Mouse (Mus musculus) kidney, postnatal 14 days (tissue): ENCODE data around the gene Fam69b.

Experiments used
- DNase-seq: peaks from one replicate; pipeline ENCODE4 v3.0.0; 2022; ENCODE audit warnings: mixed read lengths

The Fam69b gene

GRCm38 (mm10) chr2:26628792-26629437, 658 bp downstream of the Fam69b start:
- DNase-seq: no peak

DNA sequence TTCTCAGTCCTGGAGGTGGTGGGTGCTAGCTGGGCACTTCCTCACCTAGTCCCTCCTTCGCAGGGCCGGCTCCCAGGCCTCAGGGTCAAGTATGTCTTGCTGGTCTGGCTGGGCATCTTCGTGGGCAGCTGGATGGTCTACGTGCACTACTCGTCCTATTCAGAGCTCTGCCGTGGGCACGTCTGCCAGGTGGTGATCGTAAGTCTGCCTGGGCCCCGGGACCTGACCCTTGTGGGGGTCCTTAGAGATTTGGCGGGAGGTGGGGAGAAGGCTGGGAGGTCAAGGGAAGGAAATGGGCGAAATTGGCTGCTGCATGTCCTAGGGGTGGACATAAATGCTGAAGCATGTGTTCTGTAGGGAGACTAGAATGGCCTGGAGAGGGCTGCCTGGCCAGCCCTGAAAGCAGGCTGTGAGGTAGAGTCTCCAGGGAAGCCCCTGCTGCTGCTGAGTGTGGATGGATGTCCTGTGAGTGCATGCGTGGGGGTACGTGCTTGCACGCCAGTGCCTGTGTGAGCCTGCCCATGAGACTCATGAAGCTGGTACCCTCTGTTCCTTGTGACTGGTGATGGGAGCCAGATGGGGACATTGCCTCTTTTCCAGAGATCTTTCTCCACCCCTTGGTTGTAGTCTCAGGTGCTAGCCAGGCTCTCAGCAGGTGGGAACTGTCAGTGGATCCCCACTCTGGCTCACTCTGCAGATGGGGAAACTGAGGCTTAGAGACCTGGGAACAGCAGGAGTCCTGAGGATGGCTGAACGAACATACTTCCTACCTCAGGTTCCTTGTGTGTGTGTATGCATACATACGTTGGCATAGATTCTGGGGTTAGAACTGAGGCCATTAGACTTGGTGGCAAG, 4.5 kb downstream of the Fam69b start:
- DNase-seq: no peak

- DNase-seq: no peak
Measured at GRCm38 (mm10) chr2:26633953-26634530, 5.8 kb downstream of the Fam69b start.

- peak; percentile 41 for DNase-seq
Measured at GRCm38 (mm10) chr2:26634629-26635488, 6.6 kb downstream of the Fam69b start.

DNA sequence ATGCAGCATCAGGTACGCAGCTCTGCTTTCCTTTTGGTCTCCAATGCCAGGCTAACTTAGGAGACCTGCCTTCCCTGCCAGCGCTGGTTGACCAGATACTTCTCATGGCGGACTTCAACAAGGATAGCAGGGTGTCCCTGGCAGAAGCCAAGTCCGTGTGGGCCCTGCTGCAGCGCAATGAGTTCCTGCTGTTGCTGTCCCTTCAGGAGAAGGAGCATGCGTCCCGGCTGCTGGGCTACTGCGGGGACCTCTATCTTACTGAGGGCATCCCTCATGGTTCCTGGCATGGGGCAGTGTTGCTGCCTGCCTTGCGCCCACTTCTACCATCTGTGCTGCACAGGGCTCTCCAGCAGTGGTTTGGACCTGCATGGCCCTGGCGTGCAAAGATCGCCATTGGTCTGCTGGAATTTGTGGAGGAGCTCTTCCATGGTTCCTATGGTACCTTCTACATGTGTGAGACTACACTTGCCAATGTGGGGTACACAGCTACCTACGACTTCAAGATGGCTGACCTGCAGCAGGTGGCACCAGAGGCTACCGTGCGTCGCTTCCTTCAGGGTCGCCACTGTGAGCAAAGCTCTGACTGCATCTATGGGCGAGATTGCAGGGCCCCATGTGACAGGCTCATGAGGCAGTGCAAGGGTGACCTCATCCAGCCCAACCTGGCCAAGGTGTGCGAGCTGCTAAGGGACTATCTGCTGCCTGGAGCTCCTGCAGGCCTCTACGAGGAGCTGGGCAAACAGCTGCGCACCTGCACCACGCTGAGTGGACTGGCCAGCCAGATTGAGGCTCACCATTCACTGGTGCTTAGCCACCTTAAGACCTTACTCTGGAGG, 7.5 kb downstream of the Fam69b start:
- no peak for DNase-seq

DNA sequence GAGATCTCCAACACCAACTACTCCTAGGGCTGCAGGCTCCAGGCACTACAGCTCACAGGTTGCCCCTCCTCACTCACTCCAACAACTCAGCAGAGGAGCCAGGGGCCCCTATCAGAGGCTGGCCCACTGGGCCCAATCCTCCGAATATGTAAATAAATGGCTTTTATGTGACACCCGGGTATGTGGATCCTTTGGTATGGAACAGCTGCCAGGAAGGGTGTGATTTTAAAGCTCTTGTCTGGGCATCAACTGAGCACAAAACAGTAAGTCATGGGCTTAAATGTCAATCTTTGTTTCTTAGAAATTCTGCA, 8.0 kb downstream of the Fam69b start:
- no peak for DNase-seq

- DNase-seq: no peak
Measured at GRCm38 (mm10) chr2:26637316-26637932, 9.2 kb downstream of the Fam69b start.

GRCm38 (mm10) chr2:26638039-26638438, 9.8 kb downstream of the Fam69b start:
- no peak for DNase-seq

- no peak for DNase-seq
Measured at GRCm38 (mm10) chr2:26638572-26638971, 10.3 kb downstream of the Fam69b start.

DNA sequence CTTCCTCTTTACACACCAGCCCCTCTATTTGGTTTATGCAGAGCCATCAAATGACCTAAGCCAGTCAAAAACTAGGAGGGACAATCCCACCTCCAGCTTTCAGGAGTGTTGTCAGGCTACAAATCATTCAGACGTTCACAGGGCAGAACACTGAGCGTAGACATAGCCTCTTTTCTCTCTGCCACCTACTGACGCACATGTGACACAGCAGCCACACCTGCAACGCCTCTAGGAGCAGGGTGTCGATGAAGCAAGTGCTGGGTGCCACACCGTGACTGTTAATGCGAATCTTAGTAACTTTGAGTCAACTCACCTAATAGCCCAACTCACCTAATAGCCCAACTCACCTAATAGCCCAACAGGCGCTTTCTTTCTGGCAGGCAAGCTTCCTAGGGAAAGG, 10.8 kb downstream of the Fam69b start:
- DNase-seq: peak; percentile 65

DNA sequence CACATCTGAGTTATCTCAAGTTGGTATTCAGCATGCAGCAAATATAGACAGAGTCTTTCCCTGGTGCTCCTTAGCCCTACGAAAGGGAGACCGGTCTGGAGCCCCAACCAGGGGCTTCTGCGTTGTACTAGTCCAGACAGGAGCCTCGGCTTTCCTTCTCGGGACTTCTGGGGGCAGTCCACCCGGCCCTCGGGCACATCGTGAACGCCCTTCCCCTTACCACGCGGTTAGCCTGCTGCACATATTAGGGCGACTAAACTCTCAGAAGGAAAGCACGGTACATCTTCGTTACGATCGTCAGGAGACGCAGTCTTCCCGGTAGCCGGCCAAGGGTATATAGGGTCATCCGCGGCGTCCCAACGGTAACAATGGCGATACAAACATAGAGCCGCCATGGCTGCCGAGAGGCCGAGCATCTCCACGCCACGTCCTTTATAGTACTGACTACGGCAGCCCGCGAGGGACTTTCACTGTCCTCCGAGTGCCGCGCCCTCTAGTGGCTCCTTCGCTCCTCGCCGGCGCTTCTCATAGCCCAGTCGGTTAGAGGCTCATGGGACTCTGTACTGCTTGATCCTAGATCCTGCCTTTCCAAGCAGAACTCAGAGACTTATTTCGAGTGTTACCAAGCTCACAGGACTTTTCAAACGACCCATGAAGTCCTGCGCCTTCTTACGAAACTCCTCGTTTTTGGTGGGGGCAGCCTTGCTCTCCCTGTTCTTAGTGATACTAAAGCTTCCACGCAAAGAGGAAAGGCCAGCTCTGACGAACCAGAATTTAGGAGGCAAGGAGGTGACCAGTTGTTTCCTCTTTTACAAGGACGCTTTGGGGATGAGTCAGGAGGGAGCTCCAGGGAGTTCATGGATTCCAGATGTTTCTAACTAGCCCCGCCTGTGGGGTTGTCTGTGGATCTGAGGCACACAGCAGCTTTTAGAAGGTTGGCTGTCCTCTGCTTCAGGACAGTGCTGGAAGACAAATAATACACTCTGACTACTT, 11.9 kb downstream of the Fam69b start:
- peak; percentile 98 for DNase-seq

- no peak for DNase-seq
Measured at GRCm38 (mm10) chr2:26641006-26641647, 12.9 kb downstream of the Fam69b start.

GRCm38 (mm10) chr2:26643942-26644341, 15.7 kb downstream of the Fam69b start:
- no peak for DNase-seq

DNA sequence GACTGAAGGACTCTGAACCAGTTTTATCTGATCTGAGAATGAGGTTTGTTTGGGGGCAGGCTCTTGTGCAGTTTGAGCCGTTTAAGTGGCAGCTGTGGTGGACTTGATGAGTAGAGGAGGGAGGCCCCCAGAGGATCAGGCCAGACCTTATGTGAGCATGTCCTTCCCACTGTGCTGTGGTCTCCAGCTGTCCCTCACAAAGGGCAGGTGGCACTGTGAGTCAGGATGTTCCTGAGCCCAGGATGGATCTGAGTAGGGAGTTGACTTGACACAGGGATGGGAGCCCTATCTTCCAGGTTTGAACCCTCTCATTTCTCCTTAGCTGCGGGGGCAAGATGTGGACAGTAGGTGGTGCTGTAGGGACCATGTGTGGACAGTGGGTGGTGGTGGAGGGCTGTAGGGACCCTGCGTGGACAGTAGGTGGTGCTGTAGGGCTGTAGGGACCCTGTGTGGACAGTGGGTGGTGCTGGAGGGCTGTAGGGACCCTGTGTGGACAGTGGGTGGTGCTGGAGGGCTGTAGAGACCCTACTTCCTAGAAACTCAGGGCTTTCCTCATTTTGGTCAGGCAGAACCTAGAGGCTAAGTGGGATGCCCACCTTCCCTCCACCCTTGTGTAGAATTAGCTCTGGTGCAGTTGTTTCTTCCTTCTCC, 18.5 kb downstream of the Fam69b start:
- peak; percentile 86 for DNase-seq

GRCm38 (mm10) chr2:26654687-26655086, 26.4 kb downstream of the Fam69b start:
- DNase-seq: no peak

DNA sequence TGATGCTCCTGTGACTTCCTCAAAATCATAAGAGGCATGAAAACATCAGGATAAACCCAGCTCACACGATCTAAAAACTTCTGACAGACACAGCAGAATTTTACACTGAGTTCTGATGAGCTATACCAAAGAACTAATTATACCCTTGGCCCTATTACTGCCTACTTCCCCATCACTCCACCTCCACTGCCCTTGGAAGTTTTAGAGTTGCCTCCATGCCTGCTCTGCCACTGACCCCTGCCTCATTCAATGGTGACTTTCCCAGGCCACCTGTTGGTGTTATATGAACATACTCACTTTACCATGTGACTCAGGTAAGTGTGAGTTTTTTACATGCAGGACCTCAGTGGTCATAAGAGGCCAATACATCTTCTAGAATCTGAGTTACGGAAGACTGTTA, 29.2 kb downstream of the Fam69b start:
- DNase-seq: no peak

DNA sequence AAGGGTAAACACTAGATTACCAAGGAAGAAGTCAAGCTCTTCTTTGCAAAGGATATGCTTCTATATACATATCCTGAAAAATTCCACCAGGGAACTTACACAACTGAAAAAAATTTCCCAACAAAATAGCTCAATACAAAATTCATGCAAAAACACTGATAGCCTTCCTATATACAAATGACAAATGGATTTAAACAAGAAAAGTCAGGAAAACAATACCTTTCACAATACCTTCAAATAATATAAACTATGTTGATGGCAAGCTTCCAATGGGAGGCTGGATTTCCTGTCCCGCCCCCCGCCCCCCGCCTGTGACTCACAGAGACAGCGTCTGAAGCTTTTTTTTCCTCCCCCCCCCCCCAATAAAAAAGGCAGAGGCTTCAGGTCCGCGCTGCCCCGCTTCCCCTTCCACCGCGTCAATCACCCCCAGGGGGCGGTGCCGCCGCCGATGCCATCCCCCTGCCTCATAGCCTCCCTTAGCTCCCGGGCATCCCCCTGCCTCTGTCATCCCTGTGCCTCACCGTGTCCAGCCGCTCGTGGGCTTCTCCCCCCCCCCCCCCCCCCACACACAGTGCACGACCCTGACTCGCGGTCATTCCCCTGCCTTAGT, 33.0 kb downstream of the Fam69b start:
- DNase-seq: no peak

- no peak for DNase-seq
Measured at GRCm38 (mm10) chr2:26661768-26662508, 33.7 kb downstream of the Fam69b start.
